Mouse (Mus musculus) natural killer cell, adult 2 months (primary cell): ENCODE data around the gene Speer4f2.
"Not testable (repeated sequence)": the region's sequence is repeated elsewhere in the genome, so short reads cannot be mapped to it uniquely, and the experiment has no call there.

Source experiments
- DNase-seq, 2 experiments: peaks; one replicate each; pipeline ENCODE4 v3.0.0; 2022; ENCODE audit warnings: low spot score in 2 of 2

Gene Speer4f2

DNA sequence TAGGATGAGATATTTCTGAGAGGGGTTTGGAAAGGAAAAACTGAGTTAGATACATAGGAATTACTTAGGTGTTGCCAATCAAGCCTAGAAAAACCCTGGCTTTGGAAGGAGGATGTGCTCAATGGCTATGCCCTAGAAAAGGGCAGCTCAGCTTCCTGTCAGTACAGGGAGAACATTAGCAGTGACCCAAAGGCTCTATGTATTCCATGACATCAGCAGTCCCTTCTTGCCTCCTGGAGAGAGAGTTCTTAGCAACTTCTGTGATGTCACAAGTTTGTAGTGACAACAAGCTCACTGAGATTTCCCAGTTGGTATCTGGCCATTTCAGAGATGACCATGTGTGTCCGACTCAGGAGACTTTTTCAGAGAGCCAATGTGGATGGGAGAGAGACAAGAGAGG, at the start of gene Speer4f2:
Gene Speer4f2 (plus strand): TSS at position 301 of the 400 bp plus-strand sequence.
- DNase-seq: not testable (repeated sequence)

DNA sequence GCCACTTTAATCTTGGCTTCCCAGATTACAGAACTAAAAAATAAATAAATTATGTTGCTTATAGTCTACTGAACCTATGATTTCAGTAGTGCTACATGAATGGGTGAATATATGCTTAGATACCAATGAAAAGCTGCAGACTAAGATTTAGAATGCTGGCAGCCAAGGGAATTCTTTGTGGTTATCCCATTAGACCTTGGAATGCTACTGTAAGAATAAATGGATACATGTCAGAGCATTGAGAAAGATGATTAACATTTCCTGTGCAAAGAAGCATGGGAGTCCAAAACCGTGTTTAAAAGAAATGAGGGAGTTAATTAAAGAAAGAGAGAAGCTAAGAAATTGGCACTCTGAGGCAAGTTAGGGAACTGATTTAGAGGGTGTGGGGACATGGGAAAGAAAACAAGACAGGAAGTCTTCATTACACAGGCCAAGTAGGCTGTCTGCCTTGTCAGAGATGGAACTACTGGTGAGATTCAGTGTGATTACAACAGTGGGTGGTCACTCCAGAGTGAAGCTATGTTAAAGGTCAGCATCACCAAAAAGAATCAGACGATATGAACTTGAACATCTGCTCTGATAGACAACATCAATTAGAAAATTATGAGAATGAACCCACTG, 43.9 kb upstream of the Speer4f2 start:
- DNase-seq: no peak

DNA sequence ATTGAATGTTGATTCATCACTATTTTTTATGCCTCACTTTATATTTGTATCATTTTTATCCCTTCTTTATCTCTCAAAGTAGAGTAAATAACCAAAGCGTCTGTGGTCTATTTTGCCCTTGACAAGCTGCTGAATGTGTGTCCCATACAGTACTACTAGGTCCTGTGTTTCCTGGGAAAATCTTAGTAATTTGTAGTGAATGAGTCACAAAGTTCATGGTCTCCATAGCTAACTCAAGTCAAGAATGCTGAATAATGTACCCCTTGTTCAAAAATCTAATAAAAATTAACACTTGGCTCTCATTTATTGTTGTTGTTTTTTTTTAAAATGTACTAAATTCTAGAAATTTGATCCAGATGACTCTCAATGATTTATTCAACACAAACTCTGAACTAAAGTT, 38.1 kb upstream of the Speer4f2 start:
- DNase-seq: no peak

DNA sequence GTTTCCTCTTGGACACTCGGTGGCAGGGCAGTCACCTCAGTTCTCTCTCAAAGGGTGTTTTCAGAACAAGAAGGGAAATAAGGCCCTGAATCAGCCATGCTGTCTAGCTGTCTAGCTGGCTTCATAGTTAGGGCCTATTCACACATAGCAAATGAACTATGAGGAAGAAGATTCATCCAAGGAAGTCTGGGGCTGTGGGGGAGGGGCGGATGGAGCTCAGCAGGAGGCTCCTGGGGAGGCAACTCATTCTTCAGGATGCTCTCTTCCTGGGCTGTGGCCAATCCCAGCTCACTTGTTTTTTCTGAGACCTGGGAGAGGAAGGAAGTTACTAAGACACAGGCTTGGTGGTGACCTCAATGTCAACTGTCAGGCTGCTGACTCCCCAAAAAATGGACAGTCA, 27.2 kb upstream of the Speer4f2 start:
- DNase-seq: not testable (repeated sequence)

DNA sequence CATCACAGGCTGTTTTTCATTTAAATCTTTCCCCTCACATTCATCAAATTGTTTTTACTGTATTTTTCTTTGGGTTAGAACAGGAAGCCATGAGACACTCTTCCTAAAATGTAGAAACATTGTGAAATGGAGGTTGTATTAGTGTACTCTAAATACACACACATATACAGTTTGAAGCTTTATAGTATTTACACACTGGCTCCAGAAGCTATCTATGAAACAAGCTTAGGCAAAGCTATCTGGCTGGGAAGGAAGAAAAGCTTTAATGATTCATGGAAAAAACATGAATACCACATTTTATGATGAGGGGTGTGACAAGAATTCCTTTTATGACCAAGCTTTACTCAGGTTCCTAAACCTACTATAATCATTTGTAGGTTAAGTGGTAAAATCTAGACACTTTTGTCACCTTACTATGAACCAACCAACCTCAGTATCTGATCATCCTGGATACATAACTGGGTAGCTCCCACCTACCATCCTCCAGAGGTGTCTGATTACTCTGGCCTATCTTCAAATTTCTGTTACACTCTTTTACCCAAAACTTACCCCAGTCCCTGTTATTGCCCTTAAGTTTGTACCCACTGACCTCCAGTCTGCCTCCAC, 13.5 kb upstream of the Speer4f2 start:
- no peak for DNase-seq

DNA sequence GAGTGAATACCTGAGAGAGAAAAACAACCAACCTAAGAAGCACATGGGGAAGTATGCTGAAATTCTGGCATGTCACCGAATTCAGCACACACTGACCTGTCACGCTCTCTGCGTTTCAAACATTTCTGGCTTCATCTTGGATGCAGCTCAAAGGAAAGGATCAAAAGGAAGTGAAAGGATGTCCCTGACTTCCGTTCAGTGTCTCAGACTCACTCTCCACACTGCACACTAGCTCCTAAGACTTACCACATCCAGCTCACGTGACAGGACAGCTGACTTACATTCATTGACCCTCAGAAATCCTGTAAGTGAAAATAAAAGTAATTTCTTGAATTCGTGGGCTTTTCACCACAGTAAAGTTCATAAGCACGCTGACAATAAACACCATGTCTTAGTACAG, 16.9 kb downstream of the Speer4f2 start:
- DNase-seq: no peak

DNA sequence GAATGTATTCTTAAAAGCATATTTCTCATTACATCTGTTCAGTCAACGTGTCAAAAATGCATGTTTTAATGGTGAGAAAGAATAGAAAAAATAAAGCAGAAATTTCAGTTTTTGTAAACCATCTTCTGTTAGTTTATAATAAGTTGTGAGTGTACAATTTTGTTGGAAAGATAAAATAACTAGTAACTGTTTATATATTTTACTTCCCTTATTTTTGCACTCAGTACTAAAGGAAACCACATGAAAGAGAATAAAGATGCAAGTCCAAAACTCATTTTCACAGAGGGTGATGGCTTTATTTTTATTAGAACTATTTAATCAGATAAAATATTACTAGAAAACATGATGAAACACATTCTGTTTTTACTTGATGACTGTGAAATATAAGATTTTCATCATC, 18.2 kb downstream of the Speer4f2 start:
- no peak for DNase-seq

DNA sequence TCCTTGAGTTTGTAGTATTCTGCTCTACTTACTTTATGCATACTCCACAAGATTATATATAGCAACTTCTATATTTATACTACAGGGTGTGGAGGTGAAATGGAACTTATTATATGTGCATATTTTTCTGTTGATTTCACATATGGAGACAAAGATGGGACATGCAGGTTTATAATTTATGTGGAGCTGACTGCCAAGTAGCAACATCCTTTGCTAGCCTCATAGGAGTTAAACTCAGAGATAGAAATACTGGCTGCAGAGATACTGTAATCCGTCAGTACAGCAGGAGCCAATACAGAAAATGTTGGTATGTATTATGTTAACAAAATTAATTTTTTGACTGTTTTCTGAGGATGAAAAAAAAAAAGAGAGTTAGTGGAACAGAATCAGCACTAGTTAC, 27.6 kb downstream of the Speer4f2 start:
- no peak for DNase-seq

DNA sequence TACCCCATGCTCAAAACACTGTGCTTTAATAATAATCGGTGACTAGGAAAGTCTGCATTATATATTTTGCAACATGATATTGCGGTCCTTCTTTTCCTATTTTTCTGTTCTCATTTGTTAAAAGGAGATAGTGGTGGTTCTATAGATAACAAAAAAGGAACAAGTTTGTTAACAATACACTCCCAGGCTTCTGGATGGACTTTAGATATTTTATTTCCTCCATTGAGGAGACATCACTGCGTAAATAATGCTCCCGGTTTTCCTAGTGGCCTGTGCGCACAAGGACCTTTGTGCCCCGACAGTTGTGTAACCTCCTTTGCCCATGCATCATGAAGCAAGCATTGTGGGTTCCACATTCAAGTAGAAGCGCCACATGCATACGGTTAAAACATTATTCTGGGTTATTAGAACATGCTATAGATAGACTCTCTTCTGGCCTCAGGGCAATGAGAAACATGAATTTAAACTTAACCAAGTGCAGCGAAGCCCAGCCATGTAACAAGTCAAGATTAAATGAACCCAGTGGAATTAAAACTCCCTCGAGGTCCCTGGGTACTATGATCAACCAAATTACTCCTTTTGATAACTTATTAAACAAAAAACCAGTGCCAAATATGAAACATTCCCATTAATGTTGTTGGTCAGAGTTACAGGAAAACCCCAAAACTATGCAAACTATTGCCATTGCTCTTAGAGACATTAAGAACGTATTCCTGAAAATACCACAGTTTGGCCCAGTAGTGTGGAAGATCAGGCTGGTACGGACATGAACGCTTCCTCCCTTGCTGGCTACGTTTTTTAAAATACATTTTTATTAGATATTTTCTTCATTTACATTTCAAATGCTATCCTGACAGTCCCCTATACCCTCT, 28.5 kb downstream of the Speer4f2 start:
- DNase-seq: no peak

DNA sequence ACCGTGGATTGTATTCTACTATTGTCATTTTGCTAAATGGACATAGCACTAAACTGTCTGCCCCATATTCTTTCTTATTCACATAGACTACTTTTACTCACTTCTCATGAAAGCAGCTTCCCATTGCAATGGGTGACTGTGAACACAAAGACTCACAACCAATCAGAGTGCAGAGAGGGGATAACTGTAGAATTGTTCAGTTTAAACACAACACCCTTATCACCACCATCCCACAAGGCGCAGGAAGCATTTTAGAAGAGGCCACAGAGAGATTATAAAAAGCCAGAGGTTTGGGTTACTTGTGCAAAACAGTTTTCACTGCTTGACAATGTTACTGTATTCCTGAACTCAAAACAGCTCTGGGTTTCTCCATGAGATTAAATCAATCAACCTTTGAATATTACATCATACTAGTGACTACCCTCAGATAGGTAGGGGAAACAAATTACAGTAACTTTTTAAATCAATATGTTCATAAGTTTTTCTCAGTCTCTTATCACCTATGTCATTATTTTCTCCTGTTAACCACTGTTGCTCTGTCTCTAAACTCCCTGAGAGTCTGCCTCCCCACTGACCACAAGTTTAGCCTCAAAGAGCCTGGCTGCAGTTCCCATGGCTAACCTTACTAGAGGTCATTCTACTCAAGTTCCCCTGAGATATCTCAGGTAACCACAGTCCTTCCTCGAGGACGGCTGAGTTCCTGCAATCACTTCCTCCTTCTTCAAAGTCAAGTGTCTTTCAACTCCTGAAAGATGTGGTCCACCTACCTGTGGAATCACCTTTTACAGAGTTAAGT, 29.5 kb downstream of the Speer4f2 start:
- DNase-seq: no peak

DNA sequence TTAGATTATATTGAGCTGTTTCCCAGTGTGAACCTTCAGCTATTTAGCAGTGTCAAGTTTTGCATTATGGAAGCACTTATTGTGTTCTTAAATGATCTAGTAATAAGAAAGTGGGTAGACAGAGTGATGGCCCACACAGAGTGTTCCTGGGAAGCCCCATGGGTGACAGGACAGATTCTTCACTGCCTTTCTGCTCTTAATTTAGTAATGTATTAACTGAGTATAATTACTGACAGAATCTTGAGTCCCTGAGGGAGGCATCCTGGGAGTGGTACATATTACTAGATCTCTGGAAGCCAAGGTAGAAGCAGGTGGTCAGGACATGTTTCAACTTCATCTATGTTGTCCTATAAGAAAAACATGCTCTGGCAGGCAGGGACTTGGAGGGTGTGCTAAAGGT, 30.6 kb downstream of the Speer4f2 start:
- DNase-seq: no peak

DNA sequence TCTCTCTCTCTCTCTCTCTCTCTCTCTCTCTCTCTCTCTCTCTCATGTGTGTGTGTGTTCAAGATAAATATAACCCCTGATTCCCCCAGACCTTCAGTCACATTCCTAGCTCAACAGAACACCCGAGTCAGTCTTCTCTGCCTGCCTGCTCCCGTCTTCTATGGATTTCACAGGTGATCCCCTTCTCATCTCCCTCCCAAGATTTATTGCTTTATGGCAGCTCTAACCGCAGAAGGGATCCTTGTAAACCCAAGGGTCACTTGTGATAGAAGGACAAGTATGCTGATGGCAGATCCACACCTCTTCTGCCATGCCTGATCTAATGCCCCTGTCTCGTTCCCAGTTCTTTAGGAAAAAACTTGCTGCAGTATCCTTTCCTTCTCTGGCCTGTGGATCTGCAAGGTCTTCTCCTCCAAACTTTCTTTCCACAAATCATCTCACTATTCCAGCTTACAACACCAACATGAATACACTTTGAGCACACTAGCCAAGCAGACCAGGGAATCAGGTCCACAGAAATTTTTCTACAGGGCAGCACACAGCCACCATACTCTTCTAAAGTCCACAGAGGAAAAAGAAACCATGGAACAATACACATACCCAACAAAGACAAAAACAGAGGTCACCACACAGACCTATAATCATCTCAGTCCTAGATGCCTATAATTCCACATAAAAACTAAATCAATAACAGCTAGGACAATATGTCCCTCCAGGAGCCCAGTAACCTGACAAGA, 36.1 kb downstream of the Speer4f2 start:
- no peak for DNase-seq

DNA sequence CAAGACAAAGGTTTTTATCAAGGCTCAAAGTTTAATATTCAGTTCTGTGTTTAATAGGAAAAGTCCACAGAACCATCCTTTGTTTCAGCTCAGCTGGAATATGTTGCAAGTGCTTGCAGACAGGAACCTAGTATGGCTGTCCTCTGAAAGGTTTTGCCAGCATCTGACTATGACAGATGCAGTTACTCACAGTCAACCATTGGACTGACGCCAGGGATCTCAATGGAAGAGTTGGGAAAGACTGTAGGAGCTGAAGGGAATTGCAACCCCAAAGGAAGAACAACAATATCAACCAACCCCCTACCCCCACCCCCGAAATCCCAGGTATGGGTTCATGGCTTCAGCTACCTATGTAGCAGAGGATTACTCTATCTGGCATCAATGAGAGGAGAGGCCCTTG, 44.2 kb downstream of the Speer4f2 start:
- no peak for DNase-seq

DNA sequence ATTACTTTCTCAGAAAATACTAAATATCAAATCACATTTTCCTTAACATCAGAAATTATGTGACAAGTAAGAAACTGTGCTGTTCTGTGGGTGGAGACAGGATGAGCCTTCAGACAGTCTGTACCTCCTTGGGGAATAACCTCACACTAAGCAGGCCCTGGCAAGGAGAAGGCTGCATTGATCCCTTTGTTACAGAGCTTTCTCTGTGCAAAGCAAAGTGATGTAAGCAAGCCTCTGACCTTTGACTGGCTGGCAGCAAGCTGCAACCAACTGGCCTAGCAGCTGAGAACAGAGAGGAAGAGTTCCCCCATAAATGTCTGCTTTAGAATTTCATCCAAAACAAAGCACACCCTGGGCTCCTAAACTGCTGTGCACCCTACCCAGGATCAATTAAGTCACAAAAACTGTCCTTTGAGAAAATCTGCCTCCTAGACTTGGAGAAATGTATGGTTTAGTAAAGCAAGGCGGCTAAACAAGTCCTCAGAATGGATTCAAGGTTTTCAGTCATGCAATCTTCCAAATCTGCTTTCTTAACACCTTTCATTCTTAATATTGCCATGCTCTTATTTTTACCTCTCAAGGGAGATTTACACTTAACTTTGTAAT, 46.3 kb downstream of the Speer4f2 start:
- no peak for DNase-seq

DNA sequence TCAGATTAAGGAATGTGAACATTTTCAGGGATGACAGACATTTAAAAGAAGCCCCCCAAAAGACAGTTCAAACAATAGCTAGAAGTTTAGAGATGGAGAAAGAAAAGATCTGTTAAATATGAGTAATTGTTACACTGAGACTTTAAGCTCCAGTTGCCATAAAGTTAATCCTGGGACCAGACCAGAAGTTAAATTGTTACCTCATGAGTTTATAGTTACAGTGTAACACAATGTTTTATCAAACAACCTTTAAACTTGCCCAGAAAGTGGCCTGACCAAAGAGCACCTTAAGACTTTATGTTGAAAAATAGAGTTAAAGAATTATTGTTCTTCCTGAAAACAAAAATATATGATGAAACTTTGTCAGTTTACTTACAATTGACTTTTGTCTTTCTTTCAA, 46.9 kb downstream of the Speer4f2 start:
- DNase-seq: no peak

DNA sequence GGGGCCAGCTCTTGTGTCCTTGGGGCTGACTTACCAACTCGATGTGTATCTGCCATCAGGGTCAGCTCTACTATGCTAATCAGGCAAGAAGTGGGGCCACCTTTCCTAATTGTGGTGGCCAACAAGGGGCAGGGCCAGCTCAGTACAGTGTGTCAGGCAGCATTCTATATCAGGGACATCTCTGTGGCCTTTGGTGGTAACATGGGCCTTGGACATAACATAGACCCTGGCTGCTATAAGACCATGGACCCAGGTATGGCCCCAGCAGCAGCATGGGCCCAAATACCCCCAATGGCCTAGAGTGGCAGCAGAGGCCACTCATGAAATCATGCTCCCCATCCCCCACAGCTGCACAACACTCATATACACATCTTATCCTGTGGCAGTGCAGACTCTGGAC, 49.2 kb downstream of the Speer4f2 start:
- DNase-seq: no peak

DNA sequence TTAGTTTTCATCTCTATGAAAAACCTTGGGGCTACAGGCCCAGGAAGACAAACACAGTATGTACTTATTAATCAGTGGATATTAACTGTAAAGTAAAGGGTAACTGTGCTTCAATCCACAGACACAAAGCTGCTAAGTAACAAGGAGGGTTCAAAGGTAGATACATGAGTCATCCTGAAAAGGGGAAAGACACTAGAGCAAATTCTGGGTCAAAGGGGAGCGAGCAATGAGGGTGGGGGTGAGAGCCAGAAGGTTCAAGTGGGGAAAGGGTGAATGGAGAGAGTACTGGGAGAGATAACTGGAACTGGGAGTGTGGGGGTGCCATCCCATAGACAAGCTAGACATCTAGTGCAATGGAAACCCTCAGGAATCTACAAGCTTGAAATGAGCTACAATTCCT, 54.0 kb downstream of the Speer4f2 start:
- no peak for DNase-seq
